Mouse (Mus musculus) megakaryocyte, embryonic 14.5 days (primary cell): ENCODE data around the gene Dgat2l6.

Experiments used
- FLI1 ChIP-seq: IDR thresholded peaks from 2 replicates; pipeline ENCODE4 v1.6.1; 2012; ENCODE audit warnings: low read length, inconsistent platforms, mixed read lengths
- GATA1 ChIP-seq: IDR thresholded peaks from 3 replicates; pipeline ENCODE4 v1.6.1; 2012; ENCODE audit warnings: mixed read lengths, low read length, inconsistent platforms, borderline replicate concordance

DNA sequence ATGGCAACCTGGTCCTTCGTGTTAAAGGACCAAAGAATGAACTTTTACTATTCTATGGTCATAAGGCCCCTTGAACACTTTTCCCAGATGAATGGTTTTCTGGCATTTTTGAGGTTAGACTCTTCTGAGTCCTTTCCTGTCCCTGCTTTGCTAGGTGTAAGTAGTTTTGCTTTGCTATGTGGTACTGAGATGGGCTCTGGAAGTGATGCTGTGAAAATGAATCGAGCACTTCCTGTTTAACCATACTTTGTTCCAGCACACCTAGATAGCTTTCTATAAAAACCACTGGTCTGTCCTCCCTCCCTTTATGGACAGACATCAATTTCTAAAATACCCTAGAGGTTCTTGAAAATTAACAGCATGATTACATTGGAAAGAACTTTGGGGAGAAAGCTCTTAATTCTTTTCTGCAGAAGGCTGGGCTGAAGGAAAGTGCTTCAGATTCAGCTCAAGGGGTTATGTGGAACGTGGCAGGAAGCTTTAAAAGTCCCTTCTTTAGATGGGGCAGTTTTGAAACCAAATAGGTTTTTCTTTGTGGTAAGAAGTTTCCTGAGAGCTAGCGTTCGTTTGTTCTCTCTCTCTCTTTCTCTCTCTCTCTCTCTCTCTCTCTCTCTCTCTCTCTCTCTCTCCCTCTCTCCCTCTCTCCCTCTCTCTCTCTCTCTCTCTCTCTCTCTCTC lies 20.3 kb upstream of the Dgat2l6 start:
- TF ChIP-seq GATA1 (no peak), FLI1 (no peak)
